Mouse (Mus musculus) colon, adult 2 months (tissue): ENCODE measurements around the gene Ggt7. TPM values are rescaled to one million over a fixed set of nuclear protein-coding genes. Genes with fewer than 3 reads are reported as not detected.

Experiments used
- polyA plus RNA-seq: library from polyadenylated mRNA; depleted of rRNA; stranded (reverse); fragments of >200 nt; gene quantifications from 2 replicates; pipeline ENCODE4 v1.2.3, GENCODE M21; 2012; rRNA removed

The Ggt7 gene
- polyA plus RNA-seq: 10.9 and 15.6 TPM in 2 replicates

GRCm38 (mm10) chr2:155517455-155518423 lies at the start of gene Ggt7, which contains the start of gene Acss2:
Ggt7 (minus strand) TSS chr2:155518237.
Acss2 (plus strand) TSS chr2:155517948.

DNA sequence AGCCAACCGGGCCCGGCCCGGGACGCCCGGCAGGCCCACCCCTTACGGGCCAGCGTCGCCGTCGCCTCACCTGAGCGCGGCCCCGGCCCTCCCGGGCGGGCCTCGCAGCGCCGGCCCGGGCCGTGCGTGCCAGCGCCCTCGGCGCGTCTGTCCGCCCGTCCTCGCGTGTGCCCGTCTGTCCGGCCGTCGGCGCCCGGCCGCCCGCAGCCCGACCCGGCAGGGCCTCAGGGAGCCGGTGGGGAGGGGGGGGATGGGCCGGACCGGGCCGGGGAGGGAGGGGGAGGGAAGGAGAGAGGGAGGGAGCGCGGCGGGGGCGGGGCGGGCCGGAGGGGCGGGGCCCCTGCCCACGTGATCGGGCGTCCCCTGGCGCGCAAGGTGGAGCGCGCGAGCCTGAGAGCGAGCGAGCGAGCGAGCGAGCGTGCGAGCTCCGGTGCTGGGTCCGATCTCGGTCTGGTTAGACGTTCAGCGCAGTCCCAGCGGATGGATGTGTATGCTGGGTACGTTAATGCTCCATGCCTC lies 44.4 kb downstream of the Ggt7 start, which contains the start of gene Ncoa6:
TSS of gene Ncoa6 (minus strand) at position 325 of the 519 bp plus-strand sequence.

Other genes starting within 250 kb of the Ggt7 start
- gene Map1lc3a, start 241.9 kb downstream of the Ggt7 start, polyA plus RNA-seq: 350 and 351 TPM in 2 replicates
- 25.8 and 31.5 TPM in 2 replicates for gene Pigu, start 160.8 kb downstream of the Ggt7 start, polyA plus RNA-seq
- gene Trp53inp2, start 137.2 kb downstream of the Ggt7 start, polyA plus RNA-seq: 277 and 301 TPM in 2 replicates
- gene Ncoa6, start 44.3 kb downstream of the Ggt7 start, polyA plus RNA-seq: 95.0 and 109 TPM in 2 replicates
- 68.0 and 74.6 TPM in 2 replicates for gene Acss2, start 289 bp downstream of the Ggt7 start, polyA plus RNA-seq
- 140 and 194 TPM in 2 replicates for gene Gss, start 74.6 kb upstream of the Ggt7 start, polyA plus RNA-seq
- gene Myh7b, start 93.0 kb upstream of the Ggt7 start, polyA plus RNA-seq: 0.25 TPM in 1 of 2 replicates, not detected in the other
- 168 and 189 TPM in 2 replicates for gene Trpc4ap, start 174.1 kb upstream of the Ggt7 start, polyA plus RNA-seq
- gene Edem2, start 211.2 kb upstream of the Ggt7 start, polyA plus RNA-seq: 76.8 and 108 TPM in 2 replicates
- not detected in 2 replicates for gene Gm17581, start 217.6 kb upstream of the Ggt7 start, polyA plus RNA-seq
- gene Procr, start 232.9 kb upstream of the Ggt7 start, polyA plus RNA-seq: 15.5 and 19.7 TPM in 2 replicates